Mouse (Mus musculus): ENCODE results near the gene Mesp1. TPM values are rescaled to one million over a fixed set of nuclear protein-coding genes. Genes with fewer than 3 reads are reported as not detected.

The Mesp1 gene
- not detected for polyA plus RNA-seq (2014; fragmentation: Illumina TruSeq; extraction: RNeasy Lipid Tissue Mini Kit (QIAGEN cat#74804); ENCODE audit: low read depth, low replicate concordance)

DNA sequence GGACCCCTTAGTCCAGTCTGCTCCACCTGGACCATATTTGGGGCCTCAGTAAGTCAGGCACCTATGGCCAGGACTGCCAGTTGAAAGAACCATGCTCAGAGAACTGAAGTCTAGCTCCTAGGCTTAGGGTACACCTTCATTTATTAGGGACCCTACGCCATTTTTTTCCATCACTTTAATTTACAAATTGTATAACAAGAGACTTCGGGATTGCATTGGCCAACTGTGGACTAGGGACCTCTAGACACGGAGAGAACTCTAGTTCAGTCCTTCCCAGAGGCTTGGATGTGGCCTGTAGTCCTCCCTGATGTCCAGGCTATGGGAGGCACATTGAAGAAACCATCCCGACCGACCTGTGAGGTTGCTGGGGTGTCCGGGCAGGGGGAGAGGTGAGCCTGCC is at the start of gene Mesp1:
Gene Mesp1, minus strand, starts transcription at position 101 of the 400 bp plus-strand sequence.

DNA sequence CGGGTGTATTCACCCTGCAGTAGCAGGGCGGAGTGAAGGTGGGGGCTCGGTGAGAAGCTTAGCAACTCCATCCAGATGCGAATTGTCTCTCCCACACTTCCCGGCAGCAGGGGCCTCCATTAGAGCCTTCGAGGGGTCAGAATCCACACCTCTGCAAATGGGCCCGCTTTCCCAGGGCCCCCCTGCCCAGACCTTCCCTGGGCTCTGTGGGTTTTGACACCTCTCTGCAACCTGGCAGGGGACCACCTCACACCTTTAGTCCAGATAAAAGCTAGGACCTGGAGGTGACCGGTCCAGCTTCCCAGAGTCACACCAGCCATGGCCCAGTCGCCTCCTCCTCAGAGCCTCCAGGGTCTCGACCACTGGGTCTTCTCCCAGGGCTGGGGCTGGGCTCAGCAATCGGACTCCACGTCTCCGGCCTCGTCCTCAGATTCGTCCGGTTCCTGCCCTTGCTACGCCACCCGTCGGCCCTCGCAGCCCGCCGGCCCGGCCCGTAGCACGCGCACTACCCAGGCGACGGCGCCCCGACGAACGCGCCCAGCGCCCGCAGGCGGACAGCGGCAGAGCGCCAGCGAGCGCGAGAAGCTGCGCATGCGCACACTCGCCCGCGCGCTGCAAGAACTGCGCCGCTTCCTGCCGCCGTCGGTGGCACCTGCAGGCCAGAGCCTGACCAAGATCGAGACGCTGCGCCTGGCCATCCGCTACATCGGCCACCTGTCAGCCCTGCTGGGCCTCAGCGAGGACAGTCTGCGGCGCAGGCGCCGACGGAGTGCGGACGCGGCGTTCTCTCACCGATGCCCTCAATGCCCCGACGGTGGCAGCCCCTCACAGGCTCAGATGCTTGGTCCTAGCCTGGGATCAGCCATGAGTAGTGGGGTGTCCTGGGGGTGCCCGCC is 17.3 kb upstream of the Mesp1 start, which contains the start of gene Mesp2:
Gene Mesp2, plus strand, starts transcription at position 117 of the 896 bp plus-strand sequence.

GRCm38 (mm10) chr7:79742659-79743536 is 50.7 kb downstream of the Mesp1 start, which contains the start of the genes Pex11a and Wdr93:
Pex11a (minus strand) TSS chr7:79743131.
Wdr93 (plus strand) TSS chr7:79743163.

Other genes with a start within 250 kb of the Mesp1 start
- gene Rhcg, start 176.1 kb downstream of the Mesp1 start, polyA plus RNA-seq (2014; fragmentation: Illumina TruSeq; extraction: RNeasy Lipid Tissue Mini Kit (QIAGEN cat#74804); ENCODE audit: low read depth, low replicate concordance) = not detected
- not detected for gene Ticrr, start 133.6 kb downstream of the Mesp1 start, polyA plus RNA-seq (2014; fragmentation: Illumina TruSeq; extraction: RNeasy Lipid Tissue Mini Kit (QIAGEN cat#74804); ENCODE audit: low read depth, low replicate concordance)
- 1.3 TPM for gene Kif7, start 78.1 kb downstream of the Mesp1 start, polyA plus RNA-seq (2014; fragmentation: Illumina TruSeq; extraction: RNeasy Lipid Tissue Mini Kit (QIAGEN cat#74804); ENCODE audit: low read depth, low replicate concordance)
- gene Plin1, start 60.9 kb downstream of the Mesp1 start, polyA plus RNA-seq (2014; fragmentation: Illumina TruSeq; extraction: RNeasy Lipid Tissue Mini Kit (QIAGEN cat#74804); ENCODE audit: low read depth, low replicate concordance) = 9.8 TPM
- 26.0 TPM for gene Pex11a, start 50.7 kb downstream of the Mesp1 start, polyA plus RNA-seq (2014; fragmentation: Illumina TruSeq; extraction: RNeasy Lipid Tissue Mini Kit (QIAGEN cat#74804); ENCODE audit: low read depth, low replicate concordance)
- 0.31 TPM for gene Wdr93, start 50.6 kb downstream of the Mesp1 start, polyA plus RNA-seq (2014; fragmentation: Illumina TruSeq; extraction: RNeasy Lipid Tissue Mini Kit (QIAGEN cat#74804); ENCODE audit: low read depth, low replicate concordance)
- not detected for gene Mesp2, start 16.9 kb upstream of the Mesp1 start, polyA plus RNA-seq (2014; fragmentation: Illumina TruSeq; extraction: RNeasy Lipid Tissue Mini Kit (QIAGEN cat#74804); ENCODE audit: low read depth, low replicate concordance)
- 17.2 TPM for gene Anpep, start 67.3 kb upstream of the Mesp1 start, polyA plus RNA-seq (2014; fragmentation: Illumina TruSeq; extraction: RNeasy Lipid Tissue Mini Kit (QIAGEN cat#74804); ENCODE audit: low read depth, low replicate concordance)
- gene Ap3s2, start 126.9 kb upstream of the Mesp1 start, polyA plus RNA-seq (2014; fragmentation: Illumina TruSeq; extraction: RNeasy Lipid Tissue Mini Kit (QIAGEN cat#74804); ENCODE audit: low read depth, low replicate concordance) = 14.8 TPM
- 14.6 TPM for gene Arpin, start 141.6 kb upstream of the Mesp1 start, polyA plus RNA-seq (2014; fragmentation: Illumina TruSeq; extraction: RNeasy Lipid Tissue Mini Kit (QIAGEN cat#74804); ENCODE audit: low read depth, low replicate concordance)
- gene Zfp710, start 231.0 kb upstream of the Mesp1 start, polyA plus RNA-seq (2014; fragmentation: Illumina TruSeq; extraction: RNeasy Lipid Tissue Mini Kit (QIAGEN cat#74804); ENCODE audit: low read depth, low replicate concordance) = 20.3 TPM

Measured in heart, adult 10 weeks (tissue).